Mouse (Mus musculus) thymus, postnatal 14 days (tissue): ENCODE measurements around the gene Klb.

ENCODE experiments used
- DNase-seq: peaks from one replicate; pipeline ENCODE4 v3.0.0; 2021

Gene Klb

GRCm38 (mm10) chr5:65385704-65386103 lies 37.6 kb downstream of the Klb start:
- no peak for DNase-seq

- no peak for DNase-seq
These were observed 39.1 kb downstream of the Klb start for GRCm38 (mm10) chr5:65387008-65387867.

GRCm38 (mm10) chr5:65390648-65391644 lies 42.8 kb downstream of the Klb start, which contains the start of the genes Rpl9 and Lias:
Rpl9 (minus strand) TSS chr5:65391444.
Lias (plus strand) TSS chr5:65391497.
- peak; percentile 99 for DNase-seq

GRCm38 (mm10) chr5:65391753-65392152 lies 43.6 kb downstream of the Klb start:
- DNase-seq, result no peak

- no peak for DNase-seq
These were observed 46.3 kb downstream of the Klb start for GRCm38 (mm10) chr5:65394425-65394824.

GRCm38 (mm10) chr5:65401251-65401994 lies 53.3 kb downstream of the Klb start:
- peak; percentile 75 for DNase-seq

- DNase-seq, result no peak
These were observed 59.9 kb downstream of the Klb start for GRCm38 (mm10) chr5:65407989-65408388.

- no peak for DNase-seq
These were observed 67.7 kb downstream of the Klb start for GRCm38 (mm10) chr5:65415653-65416458.

GRCm38 (mm10) chr5:65419136-65419535 lies 71.0 kb downstream of the Klb start:
- no peak for DNase-seq

- no peak for DNase-seq
These were observed 72.7 kb downstream of the Klb start for GRCm38 (mm10) chr5:65420822-65421221.

GRCm38 (mm10) chr5:65422803-65423202 lies 74.7 kb downstream of the Klb start:
- DNase-seq, result no peak

GRCm38 (mm10) chr5:65424215-65424614 lies 76.1 kb downstream of the Klb start:
- DNase-seq, result no peak

GRCm38 (mm10) chr5:65425251-65425650 lies 77.1 kb downstream of the Klb start:
- DNase-seq, result no peak

- DNase-seq, result no peak
These were observed 80.2 kb downstream of the Klb start for GRCm38 (mm10) chr5:65428321-65428720.

- DNase-seq, result no peak
These were observed 81.3 kb downstream of the Klb start for GRCm38 (mm10) chr5:65429441-65429840.
